Mouse (Mus musculus) MEL (cell line): ENCODE data around the gene Il16.

Experiments used
- BHLHE40 ChIP-seq: IDR thresholded peaks from 2 replicates; pipeline ENCODE4 v1.6.1; 2012; ENCODE audit warnings: low read depth, mild to moderate bottlenecking, inconsistent platforms, low read length, improper control_type of control experiment, borderline replicate concordance
- CTCF ChIP-seq, 3 experiments: IDR thresholded peaks in 2 of 3; conservative IDR thresholded peaks in 1 of 3; 2 replicates each; pipeline ENCODE4 v1.5.1; 2011 to 2012; ENCODE audit warnings: low read length in 3 of 3, low read depth in 2 of 3, mild to moderate bottlenecking in 2 of 3, improper control_type of control experiment in 1 of 3, inconsistent platforms in 1 of 3, mixed read lengths in 1 of 3, moderate library complexity in 1 of 3; ENCODE audit not compliant: control insufficient read depth in 1 of 3, insufficient read depth in 1 of 3, poor library complexity in 1 of 3, severe bottlenecking in 1 of 3
- E2F4 ChIP-seq: IDR thresholded peaks from 2 replicates; pipeline ENCODE4 v1.6.1; 2011; ENCODE audit warnings: low read depth, low read length, improper control_type of control experiment, borderline replicate concordance
- ETS1 ChIP-seq: IDR thresholded peaks from 2 replicates; pipeline ENCODE4 v1.6.1; 2012; ENCODE audit warnings: low read depth, mild to moderate bottlenecking, inconsistent platforms, low read length, improper control_type of control experiment, moderate library complexity
- HCFC1 ChIP-seq: IDR thresholded peaks from 2 replicates; pipeline ENCODE4 v1.6.1; 2012; ENCODE audit warnings: low read depth, mild to moderate bottlenecking, inconsistent platforms, low read length, improper control_type of control experiment, moderate library complexity
- MEF2A ChIP-seq: IDR thresholded peaks from 2 replicates; pipeline ENCODE4 v1.6.1; 2014; ENCODE audit warnings: low read depth, mild to moderate bottlenecking, inconsistent platforms, low read length, improper control_type of control experiment; ENCODE audit not compliant: poor library complexity, insufficient replicate concordance, severe bottlenecking; ENCODE audit errors: extremely low read depth
- NELFE ChIP-seq: IDR thresholded peaks from 2 replicates; pipeline ENCODE4 v1.6.1; 2011; ENCODE audit warnings: low read depth, low read length, improper control_type of control experiment
- RAD21 ChIP-seq: IDR thresholded peaks from 2 replicates; pipeline ENCODE4 v1.6.1; 2011; ENCODE audit warnings: mild to moderate bottlenecking, low read depth, low read length, improper control_type of control experiment
- ZC3H11A ChIP-seq: IDR thresholded peaks from 2 replicates; pipeline ENCODE4 v1.6.1; 2012; ENCODE audit warnings: low read depth, mild to moderate bottlenecking, inconsistent platforms, low read length, improper control_type of control experiment
- ZNF384 ChIP-seq: IDR thresholded peaks from 2 replicates; pipeline ENCODE4 v1.6.1; 2012; ENCODE audit warnings: low read depth, mild to moderate bottlenecking, inconsistent platforms, low read length, improper control_type of control experiment

DNA sequence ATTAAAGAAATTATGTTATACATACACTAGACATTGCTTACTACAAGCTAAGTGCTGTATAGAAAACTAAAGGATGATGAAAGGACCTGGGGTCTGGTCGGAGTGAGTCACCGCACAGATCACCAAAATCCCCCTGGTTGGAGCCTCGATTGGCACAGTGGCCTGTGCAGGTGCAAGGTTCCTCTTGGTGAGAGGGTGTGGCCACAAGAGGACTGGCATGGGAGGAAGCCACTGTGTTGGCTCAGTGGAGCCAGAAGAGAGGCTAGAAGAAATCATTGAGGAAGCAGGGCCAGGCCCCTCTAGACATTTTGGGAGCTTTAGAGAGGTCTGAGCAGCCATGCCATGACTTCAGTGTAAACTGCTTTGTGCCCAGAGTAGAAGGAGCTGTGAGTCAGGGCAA is 106.4 kb downstream of the Il16 start:
- TF ChIP-seq BHLHE40, result no peak
- TF ChIP-seq MEF2A, result no peak
- TF ChIP-seq E2F4, result no peak
- no peak for TF ChIP-seq ZNF384
- no peak for TF ChIP-seq ETS1
- no peak for TF ChIP-seq ZC3H11A
- no peak for TF ChIP-seq HCFC1
- no peak for TF ChIP-seq CTCF (IDR thresholded peaks at IDR 0.05 in 2 of 3, conservative IDR thresholded peaks at IDR 0.05 in 1 of 3; ENCODE audit: control insufficient read depth in 1 of 3, insufficient read depth in 1 of 3, low read depth in 2 of 3, low read length in 3 of 3, poor library complexity in 1 of 3, severe bottlenecking in 1 of 3)
- TF ChIP-seq RAD21, result no peak
- TF ChIP-seq NELFE, result no peak
